13 mouse cellular contexts compared by ENCODE assay signal in the genomic region with DNA sequence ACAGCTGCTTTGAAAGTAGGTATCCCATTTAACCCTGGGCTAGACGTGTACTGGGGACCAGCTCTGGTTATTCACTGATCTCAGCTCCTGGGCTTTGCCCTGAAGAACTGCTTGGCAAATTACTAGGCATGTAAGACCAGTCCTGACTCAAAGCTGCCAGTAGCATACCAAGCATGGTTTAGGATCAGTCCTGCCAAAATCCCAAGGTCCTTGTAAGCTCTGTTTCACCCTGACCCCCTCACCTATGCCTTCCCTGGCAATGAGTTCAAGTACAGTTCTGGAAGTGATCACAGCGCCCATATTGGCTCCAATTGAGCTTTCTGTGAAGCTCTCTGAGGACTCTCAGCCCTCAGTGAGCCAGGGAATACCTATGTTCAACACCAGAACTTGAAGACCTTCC.
DNase-seq lines count a peak whose midpoint lies in the region.
"Had no signal": no experiment of that assay in that cellular context is flagged by ENCODE, and none has a peak within 500 bp of the region (broad histone marks: within the 10 kb centered on the region; RNA-seq: fewer than 3 reads in every experiment).

No protein-coding gene starts in this region.

- peak; percentile 22 to 75 for DNase-seq in adrenal gland, adult (ENCODE audit: inconsistent age in 2 of 2, low spot score in 1 of 2)
- DNase-seq in adrenal gland, postnatal 4 days (ENCODE audit: low spot score in 2 of 2): no peak
- DNase-seq in kidney, adult 9 months: peak; percentile 15
- no peak for DNase-seq in kidney, postnatal 4 days
- peak; percentile 21 for DNase-seq in Muller cell, postnatal 12 days (ENCODE audit: inconsistent ontology term)
- peak; percentile 46 for DNase-seq in adrenal gland, postnatal 14 days
- no peak for DNase-seq in neural tube, embryonic 10.5 days (ENCODE audit: extremely low spot score, low spot score)
- DNase-seq: B cell, adult 2 months; cerebellum, adult 18-20 months; cerebellum, adult 9-11 months; cerebellum, postnatal 36 days; gastrocnemius, postnatal 10 days; heart, postnatal 4 days had no signal

Comparison
In these comparisons a context has a peak if more than half of its experiments do, and no peak if none do; other contexts are left out.
1. DNase-seq: peak in adrenal gland, adult (2 of 2), kidney, adult 9 months (single experiment), Muller cell, postnatal 12 days (single experiment) and adrenal gland, postnatal 14 days (single experiment); none in adrenal gland, postnatal 4 days (0 of 2), kidney, postnatal 4 days (0 of 2) and neural tube, embryonic 10.5 days (single experiment).